Mouse (Mus musculus): ENCODE results near the gene Tspan4. TPM values are rescaled to one million over a fixed set of nuclear protein-coding genes. Genes with fewer than 3 reads are reported as not detected.
"Not testable (repeated sequence)": the region's sequence is repeated elsewhere in the genome, so short reads cannot be mapped to it uniquely, and the experiment has no call there.

Gene Tspan4
- polyA plus RNA-seq, 1 experiment from 2014 or later, result 21.2 TPM

GRCm38 (mm10) chr7:141443081-141443821 is 31.8 kb upstream of the Tspan4 start:
- Histone ChIP-seq H3K4me3 (ENCODE audit: low read depth, low read length) (peak overlapping the region; percentile 37), H3K27me3 (ENCODE audit: control insufficient read depth, insufficient read depth, low read length) (no peaks in the 10 kb centered on the region), H3K27ac (replicated peaks; ENCODE audit: low read depth, low read length) (peak overlapping the region; percentile 39; the same call in 1 of the 2 replicates), H3K9ac (ENCODE audit: low read length) (peak overlapping the region; percentile 75), H3K9me3 (ENCODE audit: control insufficient read depth, low read length) (no peaks in the 10 kb centered on the region), H3K4me1 (ENCODE audit: control insufficient read depth, insufficient read depth, low read length) (peaks cover 20% of the 10 kb centered on the region), H3K4me2 (ENCODE audit: low read depth, severe bottlenecking) (peak overlapping the region; percentile 79), H3K36me3 (ENCODE audit: control insufficient read depth, insufficient read depth, low read length) (peaks cover 20% of the 10 kb centered on the region)
- ATAC-seq (ENCODE audit: insufficient number of reproducible peaks, low FRiP score, low TSS enrichment, low read depth) (no peak), DNase-seq (ENCODE audit: low spot score) (peak; percentile 61)
- WGBS, result 22% methylated on average over 12 of the region's 12 CpGs

- Histone ChIP-seq H3K4me3 (ENCODE audit: low read depth, low read length) (peak within 1 kb of the TSS; percentile 37), H3K27ac (replicated peaks; ENCODE audit: low read depth, low read length) (peak within 1 kb of the TSS; percentile 39; the same call in 1 of the 2 replicates), H3K36me3 (ENCODE audit: control insufficient read depth, insufficient read depth, low read length) (peaks cover 16% of the 10 kb centered on the region), H3K9me3 (ENCODE audit: control insufficient read depth, low read length) (no peaks in the 10 kb centered on the region), H3K4me2 (ENCODE audit: low read depth, severe bottlenecking) (peak within 1 kb of the TSS; percentile 79), H3K27me3 (ENCODE audit: control insufficient read depth, insufficient read depth, low read length) (no peaks in the 10 kb centered on the region), H3K9ac (ENCODE audit: low read length) (peak within 1 kb of the TSS; percentile 75), H3K4me1 (ENCODE audit: control insufficient read depth, insufficient read depth, low read length) (peaks cover 26% of the 10 kb centered on the region)
- ATAC-seq (ENCODE audit: insufficient number of reproducible peaks, low FRiP score, low TSS enrichment, low read depth), result peak; percentile 49; the same call in 1 of the 2 replicates
- under 1% methylated on average over 25 of the region's 25 CpGs for WGBS
- DNase-seq (ENCODE audit: low spot score), result peak; percentile 83
Observed at GRCm38 (mm10) chr7:141443828-141444237, 31.2 kb upstream of the Tspan4 start, which contains the start of gene Pidd1. TSS of gene Pidd1 (minus strand) at chr7:141444025.

- not testable (repeated sequence) for H3K27me3 ChIP-seq (ENCODE audit: control insufficient read depth, insufficient read depth, low read length); H3K9ac ChIP-seq (ENCODE audit: low read length); H3K27ac ChIP-seq (replicated peaks; ENCODE audit: low read depth, low read length); H3K9me3 ChIP-seq (ENCODE audit: control insufficient read depth, low read length); DNase-seq (ENCODE audit: low spot score); ATAC-seq (ENCODE audit: insufficient number of reproducible peaks, low FRiP score, low TSS enrichment, low read depth)
- 82% methylated on average over 3 of the region's 3 CpGs for WGBS
- Histone ChIP-seq H3K36me3 (ENCODE audit: control insufficient read depth, insufficient read depth, low read length) (peaks cover 11% of the 10 kb centered on the region; the same call in 1 of the 2 replicates), H3K4me2 (ENCODE audit: low read depth, severe bottlenecking) (peak overlapping the region; percentile 59; the same call in 1 of the 2 replicates), H3K4me3 (ENCODE audit: low read depth, low read length) (peak overlapping the region; percentile 86; the same call in 1 of the 2 replicates), H3K4me1 (ENCODE audit: control insufficient read depth, insufficient read depth, low read length) (peaks cover 26% of the 10 kb centered on the region)
Observed at GRCm38 (mm10) chr7:141446374-141446773, 28.7 kb upstream of the Tspan4 start.

GRCm38 (mm10) chr7:141447110-141447991 is 27.7 kb upstream of the Tspan4 start, which contains the start of gene Rplp2:
TSS of gene Rplp2 (plus strand) at chr7:141447370.
- WGBS, result under 1% methylated on average over 63 of the region's 63 CpGs
- Histone ChIP-seq H3K27me3 (ENCODE audit: control insufficient read depth, insufficient read depth, low read length) (no peaks in the 10 kb centered on the region), H3K4me2 (ENCODE audit: low read depth, severe bottlenecking) (peak within 1 kb of the TSS; percentile 59)

GRCm38 (mm10) chr7:141451928-141452327 is 23.1 kb upstream of the Tspan4 start:
- Histone ChIP-seq H3K4me1 (ENCODE audit: control insufficient read depth, insufficient read depth, low read length) (peaks cover 17% of the 10 kb centered on the region), H3K9me3 (ENCODE audit: control insufficient read depth, low read length) (no peaks in the 10 kb centered on the region), H3K9ac (ENCODE audit: low read length) (no peak overlapping the region), H3K27me3 (ENCODE audit: control insufficient read depth, insufficient read depth, low read length) (no peaks in the 10 kb centered on the region), H3K4me2 (ENCODE audit: low read depth, severe bottlenecking) (no peak overlapping the region), H3K4me3 (ENCODE audit: low read depth, low read length) (no peak overlapping the region), H3K27ac (replicated peaks; ENCODE audit: low read depth, low read length) (no peak overlapping the region), H3K36me3 (ENCODE audit: control insufficient read depth, insufficient read depth, low read length) (peaks cover 11% of the 10 kb centered on the region; the same call in 1 of the 2 replicates)
- DNase-seq (ENCODE audit: low spot score) (no peak), ATAC-seq (ENCODE audit: insufficient number of reproducible peaks, low FRiP score, low TSS enrichment, low read depth) (no peak)

More at GRCm38 (mm10) chr7:141447110-141447991, 27.7 kb upstream of the Tspan4 start, which contains the start of gene Rplp2:
- Histone ChIP-seq H3K36me3 (ENCODE audit: control insufficient read depth, insufficient read depth, low read length) (peaks cover 11% of the 10 kb centered on the region; the same call in 1 of the 2 replicates), H3K4me3 (ENCODE audit: low read depth, low read length) (peak within 1 kb of the TSS; percentile 86), H3K9me3 (ENCODE audit: control insufficient read depth, low read length) (no peaks in the 10 kb centered on the region), H3K4me1 (ENCODE audit: control insufficient read depth, insufficient read depth, low read length) (peaks cover 18% of the 10 kb centered on the region), H3K9ac (ENCODE audit: low read length) (peak within 1 kb of the TSS; percentile 90), H3K27ac (replicated peaks; ENCODE audit: low read depth, low read length) (no peak within 1 kb of the TSS)
- ATAC-seq (ENCODE audit: insufficient number of reproducible peaks, low FRiP score, low TSS enrichment, low read depth) (peak; percentile 87), DNase-seq (ENCODE audit: low spot score) (peak; percentile 92)

GRCm38 (mm10) chr7:141453636-141454035 is 21.4 kb upstream of the Tspan4 start:
- ATAC-seq (ENCODE audit: insufficient number of reproducible peaks, low FRiP score, low TSS enrichment, low read depth) (no peak), DNase-seq (ENCODE audit: low spot score) (no peak)
- Histone ChIP-seq H3K36me3 (ENCODE audit: control insufficient read depth, insufficient read depth, low read length) (peaks cover 11% of the 10 kb centered on the region; the same call in 1 of the 2 replicates), H3K4me2 (ENCODE audit: low read depth, severe bottlenecking) (no peak overlapping the region), H3K4me1 (ENCODE audit: control insufficient read depth, insufficient read depth, low read length) (peaks cover 12% of the 10 kb centered on the region), H3K27ac (replicated peaks; ENCODE audit: low read depth, low read length) (no peak overlapping the region), H3K4me3 (ENCODE audit: low read depth, low read length) (no peak overlapping the region), H3K27me3 (ENCODE audit: control insufficient read depth, insufficient read depth, low read length) (no peaks in the 10 kb centered on the region), H3K9ac (ENCODE audit: low read length) (no peak overlapping the region), H3K9me3 (ENCODE audit: control insufficient read depth, low read length) (no peaks in the 10 kb centered on the region)
- 72% methylated on average over 2 of the region's 2 CpGs for WGBS

GRCm38 (mm10) chr7:141454967-141455551 is 20.0 kb upstream of the Tspan4 start, which contains the start of gene Pnpla2:
TSS of gene Pnpla2 (plus strand) at chr7:141455198.
- Histone ChIP-seq H3K9me3 (ENCODE audit: control insufficient read depth, low read length) (no peaks in the 10 kb centered on the region), H3K27ac (replicated peaks; ENCODE audit: low read depth, low read length) (0 out of 2 replicates have a peak within 1 kb of the TSS, but pooled peaks have one; percentile 45), H3K36me3 (ENCODE audit: control insufficient read depth, insufficient read depth, low read length) (peaks cover 11% of the 10 kb centered on the region; the same call in 1 of the 2 replicates), H3K4me1 (ENCODE audit: control insufficient read depth, insufficient read depth, low read length) (peaks cover 11% of the 10 kb centered on the region), H3K27me3 (ENCODE audit: control insufficient read depth, insufficient read depth, low read length) (0 out of 2 replicates have a peak, but pooled peaks cover 5% of the 10 kb centered on the region), H3K4me2 (ENCODE audit: low read depth, severe bottlenecking) (peak within 1 kb of the TSS; percentile 96), H3K4me3 (ENCODE audit: low read depth, low read length) (peak within 1 kb of the TSS; percentile 62), H3K9ac (ENCODE audit: low read length) (peak within 1 kb of the TSS; percentile 47)
- under 1% methylated on average over 45 of the region's 45 CpGs for WGBS
- peak; percentile 95 for DNase-seq (ENCODE audit: low spot score)
- peak; percentile 80 for ATAC-seq (ENCODE audit: insufficient number of reproducible peaks, low FRiP score, low TSS enrichment, low read depth)

Data from limb, embryonic 11.5 days (tissue).